Mouse (Mus musculus): Measurements from ENCODE around the gene Ankrd31.
"Not testable (repeated sequence)": the region's sequence is repeated elsewhere in the genome, so short reads cannot be mapped to it uniquely, and the experiment has no call there.

- not testable (repeated sequence) for TF ChIP-seq POLR2A (IDR thresholded peaks at IDR 0.05; ENCODE audit: insufficient read depth, low read depth, low read length); CTCF (IDR thresholded peaks at IDR 0.05); EP300 (IDR thresholded peaks at IDR 0.05; ENCODE audit: insufficient read depth, low read depth, low read length)
These were observed 193.4 kb downstream of the Ankrd31 start for GRCm38 (mm10) chr13:96941481-96941880.

Measured in heart, adult 2 months (tissue).